Mouse (Mus musculus): ENCODE data around the gene Prmt9.

Gene Prmt9

DNA sequence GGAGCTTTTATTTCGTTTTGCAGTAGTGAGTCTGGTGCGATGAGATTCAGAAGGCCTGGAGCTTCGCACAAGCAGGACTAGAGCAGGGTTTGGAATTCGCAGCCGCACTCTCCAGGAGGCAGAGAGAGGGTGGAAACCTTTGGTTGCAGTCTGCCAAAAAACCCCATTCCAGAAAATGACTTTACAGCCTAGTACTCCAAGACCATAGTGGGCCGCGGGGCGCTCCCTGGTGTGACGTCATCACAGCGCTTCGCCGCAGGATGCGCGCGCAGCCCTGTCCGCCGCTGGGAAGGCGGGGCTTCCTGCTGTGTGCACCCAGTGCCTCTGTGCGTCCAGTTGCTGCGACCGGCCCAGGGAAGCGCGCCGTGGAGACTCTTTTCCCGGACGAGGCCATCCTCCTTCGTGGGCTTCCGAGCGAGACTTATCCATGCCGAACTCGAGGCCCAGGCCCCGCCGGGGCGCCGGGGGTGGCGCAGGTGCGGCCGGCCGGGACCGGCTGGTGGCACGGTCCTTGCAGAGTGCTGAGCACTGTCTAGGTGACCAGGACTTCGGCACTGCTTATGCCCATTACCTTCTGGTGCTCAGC lies at the start of gene Prmt9:
Gene Prmt9 (plus strand): TSS at position 277 of the 586 bp plus-strand sequence.
- DNase-seq (ENCODE audit: low spot score), result peak; percentile 93

GRCm38 (mm10) chr8:77500264-77500663 lies 48.9 kb upstream of the Prmt9 start:
- DNase-seq (ENCODE audit: low spot score), result no peak

- no peak for DNase-seq (ENCODE audit: low spot score)
Measured at GRCm38 (mm10) chr8:77501131-77501530, 48.1 kb upstream of the Prmt9 start.

- DNase-seq (ENCODE audit: low spot score), result no peak
Measured at GRCm38 (mm10) chr8:77502547-77502946, 46.6 kb upstream of the Prmt9 start.

DNA sequence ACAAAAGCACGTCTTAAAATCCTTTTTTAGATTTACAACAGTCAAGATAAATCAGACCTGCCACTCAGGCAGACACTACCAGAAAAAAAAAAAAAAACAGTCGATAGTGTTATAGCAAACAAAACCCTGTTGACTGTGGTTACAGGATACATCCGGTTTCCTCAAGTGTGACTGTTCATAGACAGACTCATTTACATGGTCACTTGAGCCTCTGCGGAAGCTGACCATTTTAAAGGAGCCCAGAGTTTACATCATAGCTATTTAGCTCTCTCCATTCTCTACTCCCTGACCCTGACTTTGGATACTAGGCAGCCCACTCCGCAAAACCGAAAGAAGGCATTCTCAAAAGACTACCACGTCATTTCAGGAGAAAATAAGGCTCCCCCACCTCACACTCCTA lies 42.7 kb upstream of the Prmt9 start:
- DNase-seq (ENCODE audit: low spot score), result no peak

DNA sequence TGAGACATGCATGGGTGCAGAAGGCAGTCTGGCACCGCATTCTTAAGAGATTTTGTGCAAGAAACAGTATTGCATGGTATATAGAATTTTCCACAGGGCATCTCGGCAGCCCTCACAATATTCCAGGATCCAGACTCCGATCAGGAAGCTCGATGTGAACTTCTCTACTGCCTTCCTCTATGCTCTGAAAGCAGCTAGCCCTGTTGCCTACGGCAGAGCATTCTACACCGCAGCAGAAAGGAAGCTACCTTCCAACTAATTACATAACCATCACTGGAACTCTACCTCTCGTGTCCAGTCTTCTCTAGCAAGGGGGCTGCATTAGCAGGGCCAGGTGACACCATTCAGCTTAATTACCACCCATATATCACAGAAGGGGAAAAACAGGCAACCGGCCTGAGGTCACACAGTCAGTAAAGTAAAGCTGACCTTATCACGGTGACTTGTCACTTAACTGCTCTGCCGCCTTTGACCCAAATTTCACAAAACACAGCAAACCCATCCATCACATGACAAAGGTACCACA lies 41.6 kb upstream of the Prmt9 start:
- DNase-seq (ENCODE audit: low spot score), result no peak

DNA sequence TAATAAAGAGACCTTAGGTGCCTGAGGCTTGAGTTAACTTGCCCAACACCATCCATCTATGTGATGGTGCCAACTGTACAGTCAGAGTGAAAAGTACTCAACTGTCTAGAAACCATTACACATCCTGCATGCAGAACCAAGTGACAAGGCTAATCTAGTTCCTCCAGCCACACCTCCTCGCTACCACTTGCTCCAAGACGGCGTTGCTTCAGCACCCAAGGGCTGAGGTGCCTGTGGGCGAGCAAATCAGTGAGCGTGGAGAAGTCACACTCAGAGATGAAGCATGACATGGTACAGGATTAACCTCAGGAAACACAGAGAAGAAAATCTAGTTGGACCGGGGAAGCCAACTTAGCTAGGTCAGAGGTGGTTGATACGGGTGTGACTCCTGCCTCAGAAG lies 40.2 kb upstream of the Prmt9 start:
- DNase-seq (ENCODE audit: low spot score), result no peak

GRCm38 (mm10) chr8:77510426-77510825 lies 38.8 kb upstream of the Prmt9 start:
- no peak for DNase-seq (ENCODE audit: low spot score)

- DNase-seq (ENCODE audit: low spot score), result no peak
Measured at GRCm38 (mm10) chr8:77511750-77512493, 37.3 kb upstream of the Prmt9 start.

GRCm38 (mm10) chr8:77515201-77515600 lies 34.0 kb upstream of the Prmt9 start:
- DNase-seq (ENCODE audit: low spot score), result no peak

DNA sequence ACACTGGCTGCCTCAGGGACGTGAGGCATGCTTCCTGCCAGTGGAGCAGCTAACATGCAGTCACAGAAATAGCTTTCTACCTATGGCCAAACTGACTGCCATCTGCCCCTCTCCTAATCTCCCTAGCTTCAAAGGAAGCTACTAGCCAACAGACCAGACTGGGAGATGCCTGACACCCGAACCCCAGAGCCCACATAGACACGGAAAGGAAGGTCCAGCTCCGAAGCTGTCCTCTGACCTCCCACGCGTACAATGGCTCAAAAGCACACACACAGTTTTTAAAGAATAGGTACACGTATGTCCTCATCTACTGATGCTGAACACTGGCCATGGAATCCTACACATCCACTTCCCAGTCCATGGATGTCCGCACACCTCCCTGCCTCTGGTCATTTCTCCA lies 33.4 kb upstream of the Prmt9 start:
- DNase-seq (ENCODE audit: low spot score), result no peak

DNA sequence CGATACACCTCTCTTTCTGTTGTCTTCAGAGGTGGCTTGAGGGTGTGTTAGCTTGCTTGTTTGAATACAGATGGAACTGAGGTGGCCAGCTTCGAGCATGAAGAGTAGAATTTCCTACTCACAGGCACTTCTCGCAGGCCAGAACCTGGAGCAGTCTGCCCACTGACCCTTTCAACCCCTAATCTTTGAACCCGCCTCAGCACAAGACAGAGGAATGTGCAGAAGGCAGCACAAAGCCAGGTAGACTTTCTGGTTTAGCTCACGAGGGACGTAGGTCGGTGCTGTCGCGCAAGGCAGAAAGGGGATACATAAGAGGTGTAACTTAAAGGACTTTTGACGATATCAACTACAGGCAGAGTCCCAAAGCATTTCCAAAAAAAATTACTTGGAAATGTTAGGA lies 32.4 kb upstream of the Prmt9 start:
- DNase-seq (ENCODE audit: low spot score), result no peak

- peak; percentile 71 for DNase-seq (ENCODE audit: low spot score)
Measured at GRCm38 (mm10) chr8:77517301-77518200, 31.6 kb upstream of the Prmt9 start, which contains the start of gene Arhgap10. Gene Arhgap10, minus strand, starts transcription at chr8:77517953.

- no peak for DNase-seq (ENCODE audit: low spot score)
Measured at GRCm38 (mm10) chr8:77518201-77519115, 30.7 kb upstream of the Prmt9 start.

DNA sequence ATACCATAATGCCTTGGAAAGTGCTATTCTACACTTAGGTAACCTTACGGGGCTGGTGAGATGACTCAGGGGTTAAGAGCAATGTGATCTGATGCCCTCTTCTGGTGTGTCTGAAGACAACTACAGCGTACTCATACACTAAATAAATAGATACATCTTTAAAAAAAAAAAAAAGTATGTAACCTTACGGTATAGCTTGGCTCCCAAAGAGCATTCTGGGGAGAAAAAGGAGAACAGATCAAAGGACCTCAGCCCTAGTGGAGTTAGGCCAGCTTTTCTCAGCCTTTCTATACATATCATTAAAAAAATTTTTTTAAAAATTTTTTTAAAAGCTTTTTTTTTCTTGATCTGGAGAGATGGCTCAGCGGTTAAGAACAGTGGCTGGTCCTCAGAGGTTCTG lies 28.6 kb upstream of the Prmt9 start:
- no peak for DNase-seq (ENCODE audit: low spot score)

- no peak for DNase-seq (ENCODE audit: low spot score)
Measured at GRCm38 (mm10) chr8:77521028-77521785, 28.0 kb upstream of the Prmt9 start.

DNA sequence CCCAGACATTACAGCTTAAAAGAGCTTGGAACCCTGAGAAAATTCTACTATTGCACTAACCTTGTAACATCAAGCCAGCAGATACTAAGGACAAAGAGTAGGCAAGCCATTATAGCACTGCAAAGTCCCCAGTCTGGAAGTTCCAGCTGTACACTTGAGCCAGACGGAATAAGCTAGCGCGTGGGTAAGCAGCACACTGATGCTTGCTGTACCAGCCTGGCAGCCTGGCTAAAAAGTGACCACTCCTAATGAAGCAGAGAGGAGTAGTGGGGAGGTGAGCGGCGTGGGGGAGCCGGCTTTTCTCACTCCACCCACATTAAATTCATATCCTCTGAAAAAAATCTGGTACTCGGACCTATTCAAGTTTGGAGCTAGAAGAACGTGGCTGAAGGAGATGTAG lies 26.2 kb upstream of the Prmt9 start:
- no peak for DNase-seq (ENCODE audit: low spot score)

- DNase-seq (ENCODE audit: low spot score), result no peak
Measured at GRCm38 (mm10) chr8:77524018-77524615, 25.1 kb upstream of the Prmt9 start.

DNA sequence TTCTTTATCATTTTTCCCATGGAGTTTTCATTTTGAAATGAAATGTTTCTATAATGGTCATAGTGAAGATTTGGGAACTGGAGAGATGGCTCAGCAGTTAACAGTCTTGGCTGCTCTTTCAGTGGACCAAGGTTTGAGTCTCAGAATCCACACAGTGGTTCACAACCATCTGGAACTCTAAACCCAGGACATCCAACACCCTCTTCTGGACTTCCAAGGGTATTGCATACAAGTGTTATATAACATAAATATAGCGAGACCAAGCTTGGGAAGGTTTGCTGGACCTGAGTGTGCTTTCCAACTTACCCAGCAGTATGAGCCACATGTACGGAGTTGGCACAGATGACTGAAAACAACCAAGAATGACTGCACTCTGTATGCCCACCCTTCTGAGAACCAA lies 24.3 kb upstream of the Prmt9 start:
- no peak for DNase-seq (ENCODE audit: low spot score)

DNA sequence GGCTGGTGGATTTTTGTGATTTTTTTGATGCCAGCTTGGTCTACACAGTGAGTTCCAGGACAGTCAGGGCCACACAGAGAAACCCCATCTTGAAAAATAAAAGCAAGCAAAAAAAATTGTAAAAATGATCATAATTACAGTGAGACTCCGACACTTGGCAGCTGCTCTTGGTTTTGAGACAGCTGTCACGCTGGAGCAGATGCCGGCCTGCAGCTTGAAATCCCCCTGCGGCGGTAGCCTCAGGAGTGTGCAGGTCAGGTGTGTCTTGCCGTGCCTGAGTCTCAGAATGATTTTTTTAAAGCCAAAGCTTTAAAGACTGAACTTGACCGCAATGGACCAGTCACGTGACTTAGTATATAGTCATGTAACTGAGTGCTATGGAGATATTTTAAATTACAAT lies 23.1 kb upstream of the Prmt9 start:
- no peak for DNase-seq (ENCODE audit: low spot score)
